Mouse (Mus musculus) heart, postnatal 0 days (tissue): ENCODE data around the gene Spns2.

Experiments used
- CTCF ChIP-seq: IDR thresholded peaks from 2 replicates; pipeline ENCODE4 v1.5.1; 2016; ENCODE audit warnings: antibody characterized with exemption, control low read depth, low read depth
- EP300 ChIP-seq: IDR thresholded peaks from 2 replicates; pipeline ENCODE4 v1.6.1; 2016; ENCODE audit warnings: antibody characterized with exemption, low read depth

GRCm38 (mm10) chr11:72497367-72497766 is 7.7 kb upstream of the Spns2 start:
- no peak for TF ChIP-seq CTCF
- no peak for TF ChIP-seq EP300
